Comparison of ENCODE assay signal across 16 mouse cellular contexts in genomic region chr11:51415049-51415688, GRCm38 (mm10).
"Had no signal": no experiment of that assay in that cellular context is flagged by ENCODE, and none has a peak within 500 bp of the region (broad histone marks: within the 10 kb centered on the region; RNA-seq: fewer than 3 reads in every experiment).

No protein-coding gene starts in this region.

- DNase-seq: kidney, adult 18-20 months; kidney, adult 9 months; kidney, postnatal 25 days; layer of hippocampus, adult 9-11 months; lung, adult 18-20 months; lung, postnatal 10 days; lung, postnatal 36 days; midbrain, embryonic 14.5 days; thymus, adult 2 months; thymus, postnatal 14 days; thymus, postnatal 4 days had no signal

- H3K9me3 ChIP-seq: lung, embryonic 15.5 days had no signal

- H3K27ac ChIP-seq: kidney, postnatal 0 days; layer of hippocampus, adult 2 months; lung, embryonic 15.5 days; stomach, postnatal 0 days had no signal

- H3K4me2 ChIP-seq: lung, embryonic 15.5 days; midbrain, embryonic 11.5 days had no signal

- H3K36me3 ChIP-seq: lung, embryonic 15.5 days had no signal

- H3K4me3 ChIP-seq: layer of hippocampus, adult 2 months; lung, embryonic 15.5 days had no signal

- H3K9ac ChIP-seq: lung, embryonic 15.5 days had no signal

- H3K27me3 ChIP-seq: lung, embryonic 15.5 days had no signal
